Mouse (Mus musculus) CH12F3 (cell line): ENCODE results near the gene Dnmbp.

ENCODE experiments used
- in situ Hi-C: fragments of 300-500 bp; cut with MboI; formaldehyde crosslinking; loops from 2 replicates; pipeline ENCODE4 v1.14.3; 2020; ENCODE audit warnings: low sequenced_read_pairs

Dnmbp gene

DNA sequence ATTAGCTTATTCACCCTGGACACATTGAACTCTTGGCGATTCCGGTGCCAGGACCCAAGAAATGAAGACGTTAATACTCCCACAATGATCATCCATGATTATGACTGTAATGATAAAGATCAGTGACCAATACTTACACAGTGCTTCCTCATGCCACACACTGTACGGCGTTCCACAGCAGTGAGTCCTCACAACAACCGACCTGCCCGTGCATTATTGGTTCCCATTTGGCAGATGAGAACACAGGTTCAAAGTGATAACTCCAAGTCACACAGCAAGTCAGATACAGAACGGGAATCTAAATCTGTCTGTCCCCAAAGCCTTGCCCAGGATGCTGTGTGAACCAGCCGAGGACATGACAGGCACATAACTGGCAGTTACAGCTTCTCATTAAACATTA lies 25.0 kb downstream of the Dnmbp start:
- in situ Hi-C loops = no loop called here

DNA sequence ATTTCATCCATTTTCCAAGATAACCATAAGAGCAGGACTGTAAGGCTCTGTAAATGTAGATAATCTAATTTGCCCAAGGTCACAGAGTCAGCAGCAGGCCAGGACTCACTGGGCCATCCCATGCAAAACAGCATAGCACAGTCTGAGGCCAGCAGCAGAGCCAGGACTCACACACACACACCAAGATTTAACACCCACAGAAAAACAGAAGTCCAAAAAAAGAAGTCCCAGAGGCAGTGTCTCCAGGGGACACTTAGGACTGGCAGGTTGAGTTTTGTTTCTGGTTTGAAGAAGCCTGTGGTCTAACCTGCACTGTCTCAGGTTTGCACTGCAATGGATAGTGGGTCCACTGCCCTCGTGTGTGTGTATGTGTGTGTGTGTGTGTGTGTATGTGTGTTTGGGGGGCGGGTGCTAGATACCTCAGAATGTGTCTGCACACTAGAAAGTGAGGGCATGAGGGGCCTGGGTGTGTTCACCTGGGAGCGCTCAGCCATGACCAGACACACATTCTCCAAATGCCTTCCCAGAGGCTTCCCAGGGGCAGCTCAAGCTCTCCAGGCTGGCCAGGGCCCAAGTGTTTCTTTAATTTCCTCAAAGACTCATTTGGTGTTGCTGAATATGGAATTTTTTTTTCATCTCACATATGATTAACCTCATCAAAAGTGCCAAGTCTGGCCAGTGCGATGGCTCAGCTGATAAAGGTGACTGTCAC lies 27.1 kb downstream of the Dnmbp start:
- in situ Hi-C loops = no loop called here

DNA sequence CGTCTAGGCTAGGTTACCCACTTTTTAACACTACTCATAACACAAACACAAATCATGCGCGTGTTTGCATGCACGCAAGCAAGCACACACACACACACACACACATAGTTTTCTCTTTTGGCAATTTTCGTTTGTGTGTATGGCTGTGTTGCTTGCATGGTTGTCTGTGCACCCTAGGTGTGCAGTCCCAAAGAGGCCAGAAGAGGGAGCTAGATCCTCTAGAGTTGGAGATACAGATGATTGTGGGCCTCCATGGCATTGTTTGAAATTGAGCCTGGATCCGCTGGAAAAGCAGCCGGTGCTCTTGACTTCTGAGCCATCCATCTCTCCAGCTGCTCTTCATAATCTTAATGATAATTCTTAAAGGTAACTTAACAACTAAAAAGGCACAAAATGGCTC lies 33.5 kb downstream of the Dnmbp start:
- in situ Hi-C loops = no loop called here

DNA sequence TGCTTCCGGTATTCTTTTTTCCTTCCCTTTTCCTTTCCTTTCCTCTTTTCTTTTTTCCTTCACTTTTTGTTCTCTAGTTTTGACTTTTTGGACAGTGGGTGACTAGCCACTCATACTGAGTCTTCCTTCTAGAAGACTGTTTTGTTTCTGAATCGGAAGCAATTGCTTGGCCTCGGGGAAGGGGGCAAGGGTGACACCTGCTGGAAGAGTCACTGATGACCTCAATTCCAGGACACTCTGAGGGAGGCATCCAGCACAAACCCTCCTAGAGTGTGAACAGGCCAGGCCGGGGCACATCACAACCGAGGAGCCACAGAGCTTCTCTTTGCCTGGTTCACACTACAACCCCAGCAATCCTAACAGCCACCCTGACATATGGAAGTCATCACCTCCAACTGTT lies 34.0 kb downstream of the Dnmbp start:
- in situ Hi-C loops = no loop called here

- in situ Hi-C loops = no loop called here
Observed at GRCm38 (mm10) chr19:43905136-43905535, 34.9 kb downstream of the Dnmbp start.

DNA sequence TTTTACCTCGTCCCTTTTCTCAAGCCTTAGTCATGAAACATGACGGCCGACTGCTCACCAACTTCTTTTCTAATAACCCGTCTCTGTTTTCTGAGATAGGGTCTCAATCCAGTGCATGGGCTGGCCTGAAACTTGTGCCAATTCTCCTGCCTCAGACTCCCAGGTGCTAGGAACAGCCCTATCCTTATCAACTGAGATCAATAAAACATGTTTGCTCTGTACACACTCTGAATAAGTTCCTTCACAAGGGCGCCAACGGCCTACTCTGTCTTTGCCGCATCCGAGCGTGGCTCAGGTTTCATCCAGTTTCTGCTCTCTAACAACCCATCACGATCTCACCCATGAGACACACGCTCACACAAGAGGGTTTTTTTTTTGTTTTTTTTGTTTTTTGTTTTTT lies 35.7 kb downstream of the Dnmbp start:
- in situ Hi-C loops = no loop called here

DNA sequence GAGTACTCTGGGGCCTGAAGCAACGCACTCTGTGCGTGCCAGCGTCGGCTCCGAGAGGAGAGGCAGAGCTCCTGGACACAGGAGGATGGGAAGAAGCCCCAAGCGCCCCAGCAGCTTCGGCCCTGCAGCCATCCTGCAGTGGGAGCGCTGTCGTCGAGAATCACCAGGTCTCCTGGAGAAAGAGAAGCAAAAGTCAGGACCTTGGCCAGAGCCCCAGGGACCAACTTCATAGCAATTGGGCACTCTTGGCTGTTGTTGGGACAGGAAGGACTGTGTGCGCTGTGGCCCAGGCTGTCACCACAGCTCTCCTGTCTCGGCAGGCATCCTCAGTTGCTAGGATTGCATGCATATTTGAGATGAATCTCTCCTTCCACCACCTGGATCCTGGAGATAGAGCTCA lies 37.1 kb downstream of the Dnmbp start:
- in situ Hi-C loops = no loop called here

DNA sequence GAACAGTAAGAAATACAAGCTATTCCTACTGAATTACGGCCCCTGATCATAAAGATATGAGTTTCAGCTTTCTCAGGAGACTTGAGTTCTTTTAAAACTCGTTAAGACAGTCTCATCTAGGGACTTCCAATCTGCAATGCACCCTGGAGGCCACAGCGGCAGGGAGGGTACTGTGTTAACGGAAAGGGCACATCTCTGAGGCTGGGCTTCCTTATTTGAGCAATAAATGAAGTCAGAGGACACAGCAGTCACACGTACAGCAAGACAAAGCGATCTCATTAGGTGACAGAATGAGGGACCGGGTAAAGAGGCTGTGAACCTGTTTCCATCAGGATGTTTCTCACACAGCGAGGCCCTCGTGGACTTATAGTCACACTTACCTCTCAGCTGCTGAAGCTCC lies 39.3 kb downstream of the Dnmbp start:
- in situ Hi-C loops = no loop called here

- in situ Hi-C loops = no loop called here
Observed at GRCm38 (mm10) chr19:43898547-43898946, 41.4 kb downstream of the Dnmbp start.

- in situ Hi-C loops = no loop called here
Observed at GRCm38 (mm10) chr19:43896441-43896840, 43.5 kb downstream of the Dnmbp start.

- in situ Hi-C loops = no loop called here
Observed at GRCm38 (mm10) chr19:43895951-43896350, 44.0 kb downstream of the Dnmbp start.

DNA sequence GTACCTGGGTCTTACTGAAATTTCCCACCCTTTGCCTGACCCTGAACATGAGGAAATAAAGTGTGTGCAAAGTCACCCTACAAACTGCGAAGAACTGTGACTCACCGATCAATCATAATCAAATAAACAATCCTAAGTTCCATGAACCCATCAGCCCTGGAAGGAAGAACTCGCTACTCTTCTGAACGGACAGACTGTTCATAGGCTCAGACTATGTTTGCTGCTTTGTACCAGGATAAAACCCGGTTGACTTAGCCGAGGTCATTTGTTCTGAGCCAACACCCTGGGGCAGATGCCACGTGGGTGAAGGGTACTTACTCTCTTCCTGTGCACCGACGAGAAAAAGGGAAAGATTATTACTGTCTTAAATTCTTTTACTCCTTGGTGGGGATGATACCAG lies 45.2 kb downstream of the Dnmbp start:
- in situ Hi-C loops = no loop called here

GRCm38 (mm10) chr19:43894070-43894469 lies 45.9 kb downstream of the Dnmbp start:
- in situ Hi-C loops = no loop called here

GRCm38 (mm10) chr19:43890487-43890886 lies 49.5 kb downstream of the Dnmbp start:
- in situ Hi-C loops = no loop called here

GRCm38 (mm10) chr19:43887725-43888124 lies 52.3 kb downstream of the Dnmbp start:
- in situ Hi-C loops = no loop called here

DNA sequence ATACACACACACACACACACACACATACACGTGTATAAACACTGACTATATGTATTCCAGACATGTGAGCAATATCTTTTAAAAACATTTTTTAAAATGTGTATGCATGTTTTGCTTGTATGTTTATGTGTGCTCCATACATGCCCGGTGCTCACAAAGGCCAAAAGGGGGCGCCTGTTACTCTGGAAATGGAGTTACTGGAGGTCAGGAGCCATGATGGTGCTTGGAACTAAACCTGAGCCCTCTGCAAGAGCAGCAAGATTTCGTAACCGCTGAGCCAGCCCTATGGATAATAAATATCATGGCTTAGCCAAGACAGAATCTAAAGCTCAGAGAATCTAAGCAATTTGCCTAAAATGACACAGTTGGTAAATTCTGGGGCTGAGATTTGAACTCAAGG lies 52.7 kb downstream of the Dnmbp start:
- in situ Hi-C loops = no loop called here

DNA sequence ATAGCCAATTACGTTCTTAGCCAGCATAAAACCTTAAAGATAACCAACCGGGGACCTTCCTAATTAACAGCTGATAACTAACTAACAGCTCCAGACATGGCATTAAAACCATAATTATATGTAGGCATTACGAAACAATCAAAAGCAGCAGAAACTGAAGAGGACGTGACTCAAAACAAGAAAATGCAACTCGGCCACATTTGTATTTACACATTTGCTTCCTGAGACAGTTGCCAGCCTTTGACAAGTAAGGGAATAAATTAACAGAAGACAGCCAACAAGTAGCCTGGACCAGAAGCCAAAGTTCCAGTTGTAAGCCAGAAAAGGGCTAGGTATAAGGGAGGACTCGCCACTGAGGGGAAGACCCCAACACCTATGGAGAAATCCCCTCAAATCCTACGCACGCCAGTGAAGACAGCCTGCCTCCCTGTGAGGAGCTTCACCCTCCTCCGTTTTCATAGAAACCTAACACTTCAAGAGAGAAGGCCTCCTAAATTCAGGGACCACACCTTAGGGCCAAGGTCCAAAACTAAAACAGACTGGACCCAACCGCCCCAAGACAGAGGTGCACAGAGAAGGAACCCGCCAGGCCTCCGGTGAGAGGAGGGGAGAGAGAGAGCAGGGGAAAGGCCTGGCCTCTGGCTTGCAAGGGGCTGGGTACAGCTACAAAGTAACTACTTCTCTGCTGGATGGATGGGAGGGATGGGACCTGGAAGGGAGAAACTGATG lies 53.5 kb downstream of the Dnmbp start:
- in situ Hi-C loops = no loop called here

- in situ Hi-C loops = no loop called here
Observed at GRCm38 (mm10) chr19:43884668-43885498, 55.1 kb downstream of the Dnmbp start.

- in situ Hi-C loops = no loop called here
Observed at GRCm38 (mm10) chr19:43882895-43883573, 57.0 kb downstream of the Dnmbp start.

- in situ Hi-C loops = no loop called here
Observed at GRCm38 (mm10) chr19:43881615-43882014, 58.4 kb downstream of the Dnmbp start.

DNA sequence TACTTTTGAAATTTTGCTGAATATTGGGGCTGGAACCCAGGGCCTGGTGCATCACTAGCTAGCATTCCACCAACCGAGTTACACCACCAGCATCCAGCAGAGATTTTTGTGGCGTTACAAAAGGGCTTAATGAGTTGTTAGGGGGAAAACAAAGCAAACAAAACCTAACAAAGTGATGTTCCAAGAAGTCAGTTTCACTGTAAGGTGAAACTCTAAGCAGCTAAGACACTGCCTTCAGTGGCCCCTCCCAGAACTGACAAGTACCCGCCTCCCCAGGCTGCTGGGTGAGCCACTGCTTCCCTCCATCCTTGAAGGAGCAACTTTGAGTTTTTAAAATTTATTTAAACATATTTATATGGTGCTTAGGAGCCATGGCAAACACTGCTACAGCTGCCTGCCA lies 59.6 kb downstream of the Dnmbp start:
- in situ Hi-C loops = no loop called here
